Mouse (Mus musculus) myocyte (in vitro differentiated cells): ENCODE measurements around the gene Fau.

Experiments
- POLR2A ChIP-seq: IDR thresholded peaks from one replicate; pipeline ENCODE4 v1.6.1; 2011; ENCODE audit warnings: low read depth, mild to moderate bottlenecking, control low read depth, moderate library complexity; ENCODE audit not compliant: insufficient read length
- TCF3 ChIP-seq: IDR thresholded peaks from one replicate; pipeline ENCODE4 v1.6.1; 2011; ENCODE audit warnings: low read depth, control low read depth; ENCODE audit not compliant: insufficient read length

DNA sequence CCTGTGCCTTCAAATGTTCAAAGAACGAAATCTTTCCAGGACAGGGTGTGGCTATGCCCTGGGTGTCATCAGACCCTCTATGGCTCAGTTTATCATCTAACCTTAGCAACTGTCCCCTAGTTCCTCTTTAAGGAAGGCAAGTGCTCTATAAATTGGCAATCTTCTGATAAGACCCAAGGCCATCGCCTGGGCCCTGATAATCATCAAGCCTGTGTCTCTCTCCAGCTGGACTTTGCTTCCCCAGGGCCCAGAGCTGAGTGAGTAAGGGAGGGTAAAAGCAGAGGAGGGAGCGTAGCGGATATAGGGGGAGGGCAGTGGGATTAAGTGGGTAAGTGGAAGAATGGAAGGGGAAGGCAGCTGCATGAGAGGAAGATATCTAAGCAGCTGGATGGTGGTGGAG, 46.8 kb downstream of the Fau start:
- TF ChIP-seq POLR2A: no peak
- no peak for TF ChIP-seq TCF3
